Mouse (Mus musculus): Measurements from ENCODE around the gene Krt20.

DNA sequence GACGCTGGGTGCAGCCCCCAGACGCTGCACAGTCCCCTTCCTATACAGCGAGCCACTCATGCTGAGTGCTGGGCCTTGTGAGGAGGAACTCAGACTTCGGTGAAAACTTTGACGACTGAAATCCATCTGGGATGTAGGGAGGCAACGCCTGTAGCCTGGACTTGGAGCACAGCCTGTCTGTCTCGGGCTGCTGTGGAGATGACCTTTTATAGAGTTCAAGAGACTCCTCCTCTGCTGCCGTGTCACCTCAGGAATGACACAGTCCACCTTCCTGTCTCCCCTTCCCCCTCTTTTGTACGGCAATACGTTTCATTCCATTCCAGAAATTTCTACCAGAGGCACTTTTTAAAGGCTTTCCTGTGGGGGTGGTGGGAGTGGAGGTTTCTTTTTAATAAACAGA lies at the start of gene Krt20:
- no peak for TF ChIP-seq CTCF (IDR thresholded peaks at IDR 0.05; ENCODE audit: borderline replicate concordance, insufficient read depth, low read length)
- no peak for TF ChIP-seq POLR2A (IDR thresholded peaks at IDR 0.05; ENCODE audit: low read depth, low read length)
